Mouse (Mus musculus) inflammation-experienced regulatory T-cells, adult 6 months (primary cell): ENCODE data around the gene Mst1. TPM values are rescaled to one million over a fixed set of nuclear protein-coding genes. Genes with fewer than 3 reads are reported as not detected.

Experiments
- ATAC-seq: one replicate; pipeline ENCODE4 v1.8.0; 2017
- polyA plus RNA-seq, 3 experiments: library from polyadenylated mRNA; unstranded; fragments of 100-300 nt; shearing (Covaris generic); gene quantifications; one replicate each; pipeline ENCODE4 v1.2.1; 2017

Gene Mst1
- polyA plus RNA-seq, 3 experiments from 2014 or later = 0.67 to 0.87 TPM; not detected in 1

GRCm38 (mm10) chr9:108057262-108057562 is 23.0 kb upstream of the Mst1 start:
- ATAC-seq = no peak

DNA sequence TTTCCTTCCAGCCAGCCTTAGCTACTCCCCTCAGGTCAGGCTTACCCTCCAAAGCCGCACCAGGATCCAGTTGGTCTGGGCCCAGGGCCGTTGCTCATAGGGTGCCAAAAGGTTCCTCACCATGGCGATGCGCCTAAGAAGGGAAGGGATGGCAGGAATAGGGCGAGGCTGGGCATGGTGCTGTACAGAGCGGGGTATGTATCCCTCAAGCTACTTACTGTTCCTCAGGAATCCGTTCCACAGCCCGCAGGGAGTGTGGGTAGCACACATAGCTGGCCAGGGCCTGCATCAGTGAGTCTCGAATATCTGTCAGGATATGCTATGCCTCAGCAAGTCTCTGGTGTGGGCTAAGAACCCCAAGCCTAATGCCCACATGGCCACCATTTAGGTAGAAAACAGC is 21.9 kb upstream of the Mst1 start:
- ATAC-seq = no peak

GRCm38 (mm10) chr9:108062142-108062541 is 18.1 kb upstream of the Mst1 start:
- no peak for ATAC-seq

DNA sequence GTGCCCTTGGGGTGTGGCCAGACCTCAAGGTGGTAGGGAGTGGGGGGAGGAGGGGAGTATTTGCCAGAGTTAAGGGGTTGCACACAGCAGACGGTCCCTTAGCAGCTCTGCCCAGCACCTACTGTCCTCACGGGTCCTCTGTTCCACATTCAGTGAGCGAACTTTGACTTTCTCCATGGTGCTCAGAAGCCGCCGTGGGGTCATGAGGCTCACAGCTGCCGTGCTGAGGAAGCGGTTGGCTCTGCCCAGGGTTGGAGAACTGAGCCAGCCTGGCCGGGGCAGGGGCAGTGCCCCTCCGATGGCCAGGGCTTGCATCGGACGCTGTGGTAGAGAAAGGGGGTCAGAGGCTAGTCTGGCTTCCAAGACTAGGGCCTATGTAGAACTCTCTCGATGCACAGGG is 16.9 kb upstream of the Mst1 start:
- ATAC-seq = no peak

GRCm38 (mm10) chr9:108065491-108066011 is 14.7 kb upstream of the Mst1 start:
- no peak for ATAC-seq

- no peak for ATAC-seq
Observed at GRCm38 (mm10) chr9:108067199-108067598, 13.0 kb upstream of the Mst1 start.

DNA sequence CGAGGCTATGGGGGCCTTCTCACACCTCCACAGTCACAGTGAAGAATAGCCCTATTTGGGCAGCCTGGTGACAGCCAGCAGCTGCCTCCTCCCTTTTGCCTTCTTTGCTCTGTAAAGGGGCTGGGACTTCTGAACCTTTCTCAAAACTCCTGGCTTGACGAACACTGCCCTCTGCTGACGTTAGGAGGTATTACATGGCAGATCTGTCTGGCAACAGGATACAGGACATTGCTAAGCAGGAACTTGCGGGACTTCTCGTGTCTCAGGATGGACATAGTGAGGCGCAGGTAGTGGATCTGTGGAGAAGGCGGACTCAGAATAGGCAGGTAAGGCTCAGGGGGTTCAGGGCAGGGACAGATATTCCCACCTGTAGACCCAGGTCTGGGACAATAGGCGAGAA is 12.3 kb upstream of the Mst1 start:
- peak; percentile 48 for ATAC-seq

GRCm38 (mm10) chr9:108069007-108069406 is 11.2 kb upstream of the Mst1 start:
- no peak for ATAC-seq

DNA sequence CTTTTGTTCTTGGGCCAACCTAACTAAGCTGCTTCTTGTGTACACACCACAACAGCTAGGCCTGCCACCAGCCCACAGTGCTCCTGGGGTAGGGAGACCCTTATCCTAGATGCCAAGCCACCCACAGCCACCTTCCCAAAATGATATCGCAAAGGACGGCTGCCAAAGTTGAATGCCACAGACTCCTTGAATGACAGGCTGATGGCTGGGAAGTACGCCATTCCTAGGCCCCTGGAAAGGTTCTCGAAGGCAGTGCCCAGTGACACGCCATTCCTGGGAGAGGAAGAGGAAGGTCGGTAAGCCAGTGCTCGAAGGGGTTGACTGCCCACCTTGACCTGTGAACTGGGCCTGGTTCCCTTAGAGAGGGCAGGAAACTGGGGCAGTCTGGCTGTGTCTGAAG is 10.7 kb upstream of the Mst1 start:
- ATAC-seq = no peak

DNA sequence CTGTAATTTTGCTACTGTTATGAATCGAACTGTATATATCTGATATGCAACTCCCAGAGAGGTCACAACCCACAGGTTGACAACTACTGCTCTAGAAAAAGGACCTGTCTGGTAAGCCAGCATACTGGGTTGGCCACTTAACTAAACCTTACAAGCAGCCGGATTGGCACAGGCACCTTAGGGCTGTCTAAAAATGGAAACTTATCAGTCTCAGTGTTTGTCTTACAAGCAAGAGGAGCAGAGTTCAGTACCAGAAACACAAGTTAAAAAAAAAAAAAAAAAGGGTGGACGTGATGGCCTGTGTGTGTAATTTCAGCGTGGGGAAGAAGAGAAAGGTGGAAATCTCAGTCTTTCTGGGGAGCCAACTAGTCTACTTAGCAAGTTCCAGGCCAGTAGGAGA is 8.4 kb upstream of the Mst1 start:
- ATAC-seq = no peak

DNA sequence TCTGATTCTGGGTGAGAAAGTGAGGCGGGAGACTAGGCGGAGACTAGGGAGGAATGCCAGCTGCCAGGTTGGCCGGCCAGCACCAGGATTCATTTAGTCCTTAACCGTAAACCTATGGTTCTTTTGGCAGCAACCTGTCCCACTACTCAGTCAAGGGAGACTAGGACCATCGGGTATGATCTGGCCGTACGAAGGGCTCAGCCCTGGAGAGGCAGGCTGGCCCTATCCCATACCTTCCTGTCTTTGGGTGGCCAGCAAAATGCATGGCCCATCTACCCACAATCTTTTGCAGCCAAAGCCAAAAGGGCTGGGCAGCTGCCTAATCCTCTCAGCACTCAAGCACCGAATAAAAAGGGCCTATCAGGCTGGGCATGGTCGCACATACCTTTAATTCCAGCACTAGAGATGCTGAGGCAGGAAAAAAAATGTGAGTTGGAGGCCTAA is 7.7 kb upstream of the Mst1 start:
- ATAC-seq = no peak

DNA sequence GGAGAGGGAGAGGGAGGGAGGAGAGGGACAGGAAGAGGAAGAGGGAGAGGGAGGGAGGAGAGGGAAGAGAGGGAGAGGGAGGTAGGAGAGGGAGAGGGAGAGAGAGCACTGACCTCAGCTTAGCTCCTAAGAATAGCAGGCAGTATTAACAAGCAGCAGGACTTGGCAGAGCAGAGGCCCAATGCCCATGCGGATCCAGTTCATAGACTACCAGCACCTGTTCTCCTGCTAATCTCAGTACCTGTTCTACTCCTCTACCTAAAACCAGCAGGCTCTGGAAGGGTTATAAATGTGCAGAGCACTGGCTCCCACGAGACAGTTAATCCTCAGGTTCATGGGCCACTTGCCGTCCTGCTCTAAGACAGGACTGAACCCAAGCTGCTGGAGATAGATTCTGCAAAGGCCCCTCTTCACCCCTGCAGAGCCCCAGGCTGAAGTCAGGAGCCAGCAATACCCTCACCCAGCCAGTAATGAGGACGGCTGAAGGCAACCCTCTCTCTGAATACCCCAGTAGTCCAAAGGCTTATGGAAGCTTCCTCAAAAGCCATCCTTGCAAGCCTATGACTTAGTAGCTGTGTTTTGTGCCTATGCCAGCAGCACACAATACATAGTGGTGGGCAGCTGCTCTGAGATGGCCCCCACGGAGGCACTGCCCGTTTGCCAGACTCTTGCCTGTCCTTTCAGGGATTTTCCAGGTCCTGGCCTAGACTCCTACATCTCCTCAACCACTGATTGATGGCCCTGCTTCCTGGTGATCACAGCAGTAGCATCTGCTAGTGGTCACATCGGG is 6.9 kb upstream of the Mst1 start:
- no peak for ATAC-seq

- no peak for ATAC-seq
Observed at GRCm38 (mm10) chr9:108082549-108082948, 2.3 kb downstream of the Mst1 start.

- ATAC-seq = peak; percentile 66
Observed at GRCm38 (mm10) chr9:108082988-108083431, 2.8 kb downstream of the Mst1 start, which contains the start of gene Rnf123. TSS of gene Rnf123 (minus strand) at chr9:108083346.

DNA sequence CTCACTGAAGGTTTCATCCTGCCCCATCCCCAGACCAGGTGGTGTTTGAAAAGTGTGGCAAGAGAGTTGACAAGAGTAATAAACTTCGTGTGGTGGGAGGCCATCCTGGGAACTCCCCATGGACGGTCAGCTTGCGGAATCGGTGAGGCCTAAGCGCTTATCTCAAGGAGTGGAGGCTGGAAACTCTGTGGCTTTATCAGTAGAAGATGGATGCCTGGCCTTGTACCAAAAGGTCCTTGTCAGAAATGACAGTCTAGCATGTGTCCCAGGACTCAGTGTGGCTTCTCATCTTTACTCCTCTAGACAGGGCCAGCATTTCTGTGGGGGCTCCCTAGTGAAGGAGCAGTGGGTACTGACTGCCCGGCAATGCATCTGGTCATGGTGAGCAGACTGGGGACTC is 3.3 kb downstream of the Mst1 start:
- ATAC-seq = no peak

DNA sequence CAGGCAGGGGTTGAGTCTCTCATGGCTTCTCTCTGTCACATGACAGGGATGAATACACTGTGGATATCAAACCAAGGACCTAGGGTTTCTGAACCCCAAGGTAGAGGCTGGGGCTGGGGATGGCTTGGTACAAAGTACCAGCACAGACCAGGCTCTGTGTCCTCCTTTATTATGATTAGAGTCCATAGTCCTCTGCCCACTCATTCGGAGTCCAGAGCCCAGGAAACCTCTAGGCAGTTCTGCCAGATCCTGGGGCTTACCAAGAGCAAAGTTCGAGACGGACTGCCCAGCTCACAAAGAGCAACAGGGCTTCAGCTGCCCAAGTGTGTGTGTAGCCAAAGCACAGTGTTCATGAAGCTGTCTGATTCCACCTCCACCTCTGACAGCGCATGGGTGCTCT is 5.0 kb downstream of the Mst1 start:
- ATAC-seq = no peak

DNA sequence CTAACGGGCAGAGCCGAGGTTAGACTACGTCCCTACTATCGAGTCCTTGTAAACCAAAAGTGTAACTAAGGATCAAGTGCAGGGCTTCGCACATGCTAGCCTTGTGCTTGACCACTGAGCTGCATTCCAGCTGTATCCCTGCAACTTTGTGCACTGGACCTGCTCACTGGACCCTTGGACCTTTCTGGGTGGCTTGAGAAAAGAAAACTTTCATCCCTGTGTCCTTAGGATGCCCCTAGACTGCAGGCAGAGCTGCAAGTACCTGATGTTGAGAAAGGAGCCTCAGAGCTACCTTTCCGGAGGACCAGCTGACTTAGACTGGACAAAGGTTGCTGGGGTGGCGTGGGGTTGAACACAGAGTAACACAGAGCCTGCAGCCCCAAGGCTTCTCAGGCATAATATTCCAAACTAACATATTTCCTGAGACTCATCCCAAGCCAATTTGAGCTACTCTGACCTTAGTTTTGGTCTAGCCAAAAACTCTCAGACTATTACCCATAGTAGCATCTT is 10.4 kb downstream of the Mst1 start:
- no peak for ATAC-seq

- no peak for ATAC-seq
Observed at GRCm38 (mm10) chr9:108093586-108093985, 13.3 kb downstream of the Mst1 start.

DNA sequence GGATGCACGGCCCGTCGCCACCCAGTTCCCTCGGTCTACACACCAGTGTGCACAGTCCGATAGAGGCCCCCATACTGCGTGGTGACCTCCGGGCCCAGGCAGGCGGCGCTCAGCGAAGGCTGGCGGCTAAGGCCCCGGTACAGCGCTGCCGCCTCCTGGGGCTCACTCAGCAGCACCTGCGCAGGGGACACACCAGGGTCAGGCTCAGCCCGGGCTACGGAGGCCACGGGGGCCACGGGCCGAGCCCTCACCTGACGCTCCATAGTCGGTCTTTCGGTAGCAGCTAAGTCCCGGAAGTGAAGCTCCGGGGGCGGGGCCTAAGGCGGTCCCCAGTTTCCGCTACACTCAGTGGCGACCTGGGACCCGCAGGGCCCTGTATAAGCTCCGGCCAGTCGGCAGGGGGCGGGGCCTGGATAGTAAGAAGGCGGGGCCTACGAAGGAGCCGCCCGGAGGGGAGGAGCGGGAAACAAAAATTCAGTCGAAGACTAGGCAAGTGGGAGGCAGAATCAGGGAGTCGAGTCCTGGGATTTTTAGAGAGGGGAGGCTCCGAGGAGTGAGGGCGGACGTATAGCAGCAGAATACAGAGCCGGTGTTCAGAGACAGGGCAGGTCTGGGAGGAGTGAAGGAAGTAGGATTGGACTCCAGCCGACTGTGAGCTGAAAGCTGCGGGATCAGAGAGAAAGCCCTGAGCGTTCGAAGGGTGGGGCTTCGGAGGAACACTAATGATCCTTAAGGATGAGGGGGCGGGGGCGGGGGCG is 14.1 kb downstream of the Mst1 start, which contains the start of gene Apeh:
TSS of gene Apeh (minus strand) at position 423 of the 758 bp plus-strand sequence.
- ATAC-seq = peak; percentile 95

GRCm38 (mm10) chr9:108094998-108095411 is 14.8 kb downstream of the Mst1 start:
- no peak for ATAC-seq

DNA sequence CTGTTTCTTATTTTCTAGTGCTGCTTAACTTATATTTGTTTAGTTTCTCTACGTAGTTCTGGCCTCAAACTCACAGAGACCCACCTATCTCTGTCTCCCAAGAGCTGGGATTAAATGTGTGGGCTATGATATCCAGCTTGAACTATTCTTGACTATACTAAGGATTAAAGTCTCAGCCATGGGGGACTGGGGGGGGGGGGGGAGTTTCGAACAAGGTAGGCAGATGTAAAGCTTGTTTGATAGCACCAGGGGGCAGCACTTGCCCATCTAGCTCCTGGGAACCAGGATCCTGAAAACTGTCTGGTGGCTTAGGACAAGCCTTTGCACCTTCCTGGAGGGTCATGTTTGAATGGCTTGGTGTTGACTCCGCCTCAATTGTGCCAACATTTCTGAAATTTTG is 15.3 kb downstream of the Mst1 start:
- ATAC-seq = peak; percentile 23

DNA sequence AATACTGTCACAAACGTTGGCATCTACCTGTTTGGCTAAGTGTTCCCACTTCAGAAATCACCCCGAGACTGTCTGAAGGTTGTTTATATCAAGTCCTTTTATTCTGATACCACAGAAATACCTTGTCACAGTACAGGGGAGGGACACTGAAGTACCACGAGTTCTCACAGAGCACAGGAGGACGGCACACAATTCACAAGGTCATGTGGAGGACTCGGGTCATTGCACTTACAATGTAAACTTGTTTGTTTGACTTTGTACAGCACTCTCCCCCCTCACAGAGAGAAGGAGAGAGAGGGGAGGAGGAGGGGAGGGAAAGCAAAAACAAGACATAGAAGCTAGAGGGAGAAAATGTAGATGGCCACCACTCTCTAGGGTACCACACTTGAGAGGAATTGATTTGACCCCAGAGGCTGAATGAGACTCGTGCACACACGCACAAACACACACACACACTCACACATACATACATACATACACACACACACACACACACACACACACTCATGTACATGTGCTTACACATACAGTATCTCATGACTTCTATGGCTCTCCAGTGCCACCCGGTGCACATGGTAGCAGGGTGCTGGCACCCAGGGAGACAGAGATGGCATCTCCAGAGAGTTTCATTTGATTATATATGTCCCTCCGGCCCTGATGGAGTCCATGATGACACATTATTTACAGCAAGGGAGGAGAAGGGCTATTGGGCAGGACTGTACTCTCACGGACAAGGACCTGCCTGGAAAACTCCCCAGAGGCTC is 15.9 kb downstream of the Mst1 start:
- no peak for ATAC-seq

GRCm38 (mm10) chr9:108099619-108100018 is 19.4 kb downstream of the Mst1 start:
- no peak for ATAC-seq
